Mouse (Mus musculus): ENCODE measurements at regions not wholly inside any gene's neighbourhood (a gene's known extent, or its start where the extent isn't known, plus 50 kb on each side); places are given as distances from the start of the nearest gene placed in this dataset.

GRCm38 (mm10) chr10:102763696-102764095, 251.7 kb downstream of the Rassf9 start:
- no peak for DNase-seq (ENCODE audit: low spot score)
- H3K27me3 ChIP-seq (replicated peaks; ENCODE audit: control insufficient read depth, insufficient read depth, low read length), result no peaks in the 10 kb centered on the region
- no peak overlapping the region for H3K27ac ChIP-seq (replicated peaks; ENCODE audit: low read depth, low read length)
- 71% methylated on average over 4 of the region's 4 CpGs for WGBS
- H3K4me2 ChIP-seq (ENCODE audit: low read depth, low read length), result no peak overlapping the region
- no peak for ATAC-seq (ENCODE audit: low read depth)
- no peak overlapping the region for H3K9ac ChIP-seq (ENCODE audit: low read depth, low read length)
- H3K4me1 ChIP-seq (ENCODE audit: control insufficient read depth, insufficient read depth, low read length), result no peaks in the 10 kb centered on the region
- no peaks in the 10 kb centered on the region for H3K9me3 ChIP-seq (ENCODE audit: control insufficient read depth, low read length)
- H3K36me3 ChIP-seq (ENCODE audit: control insufficient read depth, insufficient read depth, low read length), result no peaks in the 10 kb centered on the region
- no peak overlapping the region for H3K4me3 ChIP-seq (ENCODE audit: low read depth, low read length)

DNA sequence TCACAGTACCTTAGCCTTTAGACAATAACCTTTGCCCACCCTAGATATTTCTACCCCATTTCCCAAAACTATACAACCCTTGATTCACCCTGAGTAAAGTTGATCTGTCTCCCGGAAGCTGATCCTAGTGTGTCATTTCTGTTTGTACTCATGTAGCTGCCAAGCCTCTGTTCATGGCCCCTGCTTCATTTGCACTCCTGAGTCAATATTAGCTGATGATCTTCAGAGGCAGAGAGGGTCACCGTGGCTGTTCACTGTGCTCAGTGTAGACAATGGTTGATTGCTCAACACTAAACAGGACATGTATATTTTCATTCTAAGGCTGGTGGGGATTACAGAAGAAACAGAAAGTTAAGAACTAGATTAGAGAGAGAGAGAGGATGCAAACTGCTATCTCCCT, 250.4 kb downstream of the Rassf9 start:
- no peak for DNase-seq (ENCODE audit: low spot score)
- no peak for ATAC-seq (ENCODE audit: low read depth)
- Histone ChIP-seq H3K4me1 (ENCODE audit: control insufficient read depth, insufficient read depth, low read length) (no peaks in the 10 kb centered on the region), H3K9ac (ENCODE audit: low read depth, low read length) (no peak overlapping the region), H3K4me3 (ENCODE audit: low read depth, low read length) (no peak overlapping the region), H3K36me3 (ENCODE audit: control insufficient read depth, insufficient read depth, low read length) (no peaks in the 10 kb centered on the region), H3K4me2 (ENCODE audit: low read depth, low read length) (no peak overlapping the region), H3K9me3 (ENCODE audit: control insufficient read depth, low read length) (no peaks in the 10 kb centered on the region), H3K27me3 (replicated peaks; ENCODE audit: control insufficient read depth, insufficient read depth, low read length) (no peaks in the 10 kb centered on the region), H3K27ac (replicated peaks; ENCODE audit: low read depth, low read length) (no peak overlapping the region)
- 73% methylated on average over 2 of the region's 2 CpGs for WGBS

DNA sequence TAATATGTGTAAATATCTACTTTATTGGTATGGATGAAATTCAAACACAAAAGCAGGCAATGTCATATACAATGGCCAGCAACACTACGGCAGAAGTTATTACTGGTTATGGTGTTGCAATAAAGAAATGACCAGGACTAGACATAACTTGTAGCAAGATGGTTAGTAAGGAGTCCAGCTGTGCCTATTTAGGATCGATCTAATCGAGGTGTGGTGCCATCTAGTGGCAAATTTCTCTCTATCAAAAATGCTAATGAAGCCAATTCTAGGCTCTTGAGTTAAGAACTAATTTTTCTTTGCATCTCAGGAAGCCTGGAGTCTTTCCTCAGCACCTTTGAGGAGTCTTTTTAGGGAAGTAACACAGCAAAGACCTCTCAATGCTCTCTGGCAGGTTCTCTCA, 223.2 kb downstream of the Rassf9 start:
- Histone ChIP-seq H3K9me3 (ENCODE audit: control insufficient read depth, low read length) (no peaks in the 10 kb centered on the region), H3K4me1 (ENCODE audit: control insufficient read depth, insufficient read depth, low read length) (no peaks in the 10 kb centered on the region), H3K36me3 (ENCODE audit: control insufficient read depth, insufficient read depth, low read length) (no peaks in the 10 kb centered on the region), H3K27me3 (replicated peaks; ENCODE audit: control insufficient read depth, insufficient read depth, low read length) (no peaks in the 10 kb centered on the region), H3K4me2 (ENCODE audit: low read depth, low read length) (no peak overlapping the region), H3K9ac (ENCODE audit: low read depth, low read length) (no peak overlapping the region), H3K4me3 (ENCODE audit: low read depth, low read length) (no peak overlapping the region), H3K27ac (replicated peaks; ENCODE audit: low read depth, low read length) (no peak overlapping the region)
- no peak for ATAC-seq (ENCODE audit: low read depth)
- DNase-seq (ENCODE audit: low spot score), result peak; percentile 64
- 45% methylated on average over 3 of the region's 3 CpGs for WGBS

DNA sequence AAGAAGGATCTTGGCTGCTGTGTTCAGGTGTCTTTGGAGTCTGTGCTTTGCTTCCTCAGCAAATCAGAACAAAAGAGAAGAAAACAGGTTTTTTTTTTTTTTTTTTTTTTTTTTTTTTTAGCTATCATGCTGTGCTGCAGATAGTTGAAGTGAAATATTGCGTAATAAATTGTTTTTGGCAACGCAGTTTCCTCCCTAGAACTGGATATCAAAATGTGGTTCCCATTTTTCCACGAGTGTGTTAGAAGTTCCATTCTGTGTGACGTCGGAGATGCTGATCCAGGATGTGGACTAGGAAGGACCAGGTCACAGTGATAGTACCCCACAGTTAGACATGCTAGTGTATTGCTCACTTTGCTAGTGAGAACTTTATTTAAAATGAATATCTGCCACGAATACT, 220.4 kb downstream of the Rassf9 start:
- no peak overlapping the region for H3K9ac ChIP-seq (ENCODE audit: low read depth, low read length)
- H3K9me3 ChIP-seq (ENCODE audit: control insufficient read depth, low read length), result no peaks in the 10 kb centered on the region
- H3K27ac ChIP-seq (replicated peaks; ENCODE audit: low read depth, low read length), result no peak overlapping the region
- ATAC-seq (ENCODE audit: low read depth), result no peak; the same call in 1 of the 2 replicates
- DNase-seq (ENCODE audit: low spot score), result peak; percentile 20
- no peaks in the 10 kb centered on the region for H3K27me3 ChIP-seq (replicated peaks; ENCODE audit: control insufficient read depth, insufficient read depth, low read length)
- no peak overlapping the region for H3K4me3 ChIP-seq (ENCODE audit: low read depth, low read length)
- no peak overlapping the region for H3K4me2 ChIP-seq (ENCODE audit: low read depth, low read length)
- no peaks in the 10 kb centered on the region for H3K36me3 ChIP-seq (ENCODE audit: control insufficient read depth, insufficient read depth, low read length)
- WGBS, result 73% methylated on average over 6 of the region's 6 CpGs
- H3K4me1 ChIP-seq (ENCODE audit: control insufficient read depth, insufficient read depth, low read length), result no peaks in the 10 kb centered on the region

DNA sequence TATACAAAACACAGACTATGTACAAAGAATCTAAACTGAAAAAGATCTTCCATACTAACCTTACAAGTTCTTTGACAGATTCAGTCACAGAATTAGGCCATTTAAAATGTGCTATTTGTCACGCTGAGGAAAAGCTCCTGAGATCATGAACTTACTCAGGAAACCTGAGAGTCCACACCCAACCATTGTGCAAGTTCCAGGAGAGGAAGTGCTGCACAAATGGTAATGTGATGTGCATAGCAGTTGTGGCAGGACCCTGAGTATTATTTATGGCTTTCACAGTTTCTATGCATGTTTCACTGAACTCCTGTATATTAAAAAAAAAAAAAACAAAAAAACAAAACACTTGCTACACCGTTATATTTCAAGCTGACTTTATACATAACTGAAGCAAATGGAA, 200.2 kb downstream of the Rassf9 start:
- ATAC-seq (ENCODE audit: low read depth), result 0 out of 2 replicates have a peak, but pooled peaks have one; percentile 30
- Histone ChIP-seq H3K9me3 (ENCODE audit: control insufficient read depth, low read length) (no peaks in the 10 kb centered on the region), H3K4me3 (ENCODE audit: low read depth, low read length) (no peak overlapping the region), H3K36me3 (ENCODE audit: control insufficient read depth, insufficient read depth, low read length) (no peaks in the 10 kb centered on the region), H3K27ac (replicated peaks; ENCODE audit: low read depth, low read length) (no peak overlapping the region), H3K9ac (ENCODE audit: low read depth, low read length) (no peak overlapping the region), H3K4me2 (ENCODE audit: low read depth, low read length) (no peak overlapping the region), H3K4me1 (ENCODE audit: control insufficient read depth, insufficient read depth, low read length) (no peaks in the 10 kb centered on the region), H3K27me3 (replicated peaks; ENCODE audit: control insufficient read depth, insufficient read depth, low read length) (no peaks in the 10 kb centered on the region)
- whole genome bisulfite sequencing, result 50% methylated on average over 2 of the region's 2 CpGs
- DNase-seq (ENCODE audit: low spot score), result peak; percentile 61

- Histone ChIP-seq H3K9ac (ENCODE audit: low read depth, low read length) (no peak overlapping the region), H3K9me3 (ENCODE audit: control insufficient read depth, low read length) (no peaks in the 10 kb centered on the region), H3K27me3 (replicated peaks; ENCODE audit: control insufficient read depth, insufficient read depth, low read length) (no peaks in the 10 kb centered on the region), H3K4me3 (ENCODE audit: low read depth, low read length) (no peak overlapping the region), H3K27ac (replicated peaks; ENCODE audit: low read depth, low read length) (no peak overlapping the region), H3K36me3 (ENCODE audit: control insufficient read depth, insufficient read depth, low read length) (no peaks in the 10 kb centered on the region), H3K4me1 (ENCODE audit: control insufficient read depth, insufficient read depth, low read length) (no peaks in the 10 kb centered on the region), H3K4me2 (ENCODE audit: low read depth, low read length) (no peak overlapping the region)
- WGBS, result 89% methylated on average over 3 of the region's 3 CpGs
- DNase-seq (ENCODE audit: low spot score) (no peak), ATAC-seq (ENCODE audit: low read depth) (no peak)
Measured at GRCm38 (mm10) chr10:102705848-102706247, 193.8 kb downstream of the Rassf9 start.

- WGBS, result 70% methylated on average over 2 of the region's 2 CpGs
- ATAC-seq (ENCODE audit: low read depth), result no peak
Measured at GRCm38 (mm10) chr10:102694810-102695209, 182.8 kb downstream of the Rassf9 start.

DNA sequence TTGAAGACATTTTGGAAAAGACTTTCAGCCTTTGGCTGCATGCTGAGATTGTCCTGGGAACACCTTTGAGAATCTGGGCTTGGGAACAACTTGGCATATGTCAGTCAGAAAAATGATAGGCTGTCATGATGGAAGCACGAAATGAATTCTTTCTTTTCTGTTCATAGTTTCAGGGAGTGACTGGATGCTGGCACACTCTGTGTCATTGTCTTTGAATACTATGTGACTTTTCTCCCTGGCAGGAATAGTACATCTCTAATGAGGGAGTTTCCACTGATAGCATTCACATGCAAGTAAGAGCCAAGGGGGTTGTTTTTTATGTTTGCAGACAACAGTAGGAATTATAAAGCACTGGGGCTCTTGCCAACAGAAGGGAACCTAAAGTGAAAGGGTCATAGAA, 177.9 kb downstream of the Rassf9 start:
- Histone ChIP-seq H3K4me1 (ENCODE audit: control insufficient read depth, insufficient read depth, low read length) (no peaks in the 10 kb centered on the region), H3K9me3 (ENCODE audit: control insufficient read depth, low read length) (no peaks in the 10 kb centered on the region), H3K27me3 (replicated peaks; ENCODE audit: control insufficient read depth, insufficient read depth, low read length) (no peaks in the 10 kb centered on the region), H3K4me2 (ENCODE audit: low read depth, low read length) (no peak overlapping the region), H3K9ac (ENCODE audit: low read depth, low read length) (no peak overlapping the region), H3K36me3 (ENCODE audit: control insufficient read depth, insufficient read depth, low read length) (no peaks in the 10 kb centered on the region), H3K4me3 (ENCODE audit: low read depth, low read length) (no peak overlapping the region), H3K27ac (replicated peaks; ENCODE audit: low read depth, low read length) (no peak overlapping the region)
- WGBS, result 48% methylated on average over 1 of the region's 1 CpGs
- ATAC-seq (ENCODE audit: low read depth), result no peak
- DNase-seq (ENCODE audit: low spot score), result no peak

More at GRCm38 (mm10) chr10:102694810-102695209, 182.8 kb downstream of the Rassf9 start:
- Histone ChIP-seq H3K4me1 (ENCODE audit: control insufficient read depth, insufficient read depth, low read length) (no peaks in the 10 kb centered on the region), H3K27ac (replicated peaks; ENCODE audit: low read depth, low read length) (no peak overlapping the region), H3K9ac (ENCODE audit: low read depth, low read length) (no peak overlapping the region), H3K9me3 (ENCODE audit: control insufficient read depth, low read length) (no peaks in the 10 kb centered on the region), H3K36me3 (ENCODE audit: control insufficient read depth, insufficient read depth, low read length) (no peaks in the 10 kb centered on the region), H3K4me2 (ENCODE audit: low read depth, low read length) (no peak overlapping the region), H3K27me3 (replicated peaks; ENCODE audit: control insufficient read depth, insufficient read depth, low read length) (no peaks in the 10 kb centered on the region), H3K4me3 (ENCODE audit: low read depth, low read length) (no peak overlapping the region)
- no peak for DNase-seq (ENCODE audit: low spot score)

GRCm38 (mm10) chr10:102686667-102687397, 174.8 kb downstream of the Rassf9 start:
- DNase-seq (ENCODE audit: low spot score) (no peak), ATAC-seq (ENCODE audit: low read depth) (no peak)
- no peak overlapping the region for H3K9ac ChIP-seq (ENCODE audit: low read depth, low read length)
- H3K9me3 ChIP-seq (ENCODE audit: control insufficient read depth, low read length), result no peaks in the 10 kb centered on the region
- no peak overlapping the region for H3K4me3 ChIP-seq (ENCODE audit: low read depth, low read length)
- no peak overlapping the region for H3K27ac ChIP-seq (replicated peaks; ENCODE audit: low read depth, low read length)
- no peak overlapping the region for H3K4me2 ChIP-seq (ENCODE audit: low read depth, low read length)
- H3K27me3 ChIP-seq (replicated peaks; ENCODE audit: control insufficient read depth, insufficient read depth, low read length), result no peaks in the 10 kb centered on the region
- no peaks in the 10 kb centered on the region for H3K36me3 ChIP-seq (ENCODE audit: control insufficient read depth, insufficient read depth, low read length)
- H3K4me1 ChIP-seq (ENCODE audit: control insufficient read depth, insufficient read depth, low read length), result no peaks in the 10 kb centered on the region
- 78% methylated on average over 14 of the region's 14 CpGs for WGBS

All from embryonic facial prominence, embryonic 14.5 days (tissue).